Mouse (Mus musculus) adrenal gland, postnatal 36 days (tissue): Measurements from ENCODE around the gene Mad1l1. TPM values are rescaled to one million over a fixed set of nuclear protein-coding genes. Genes with fewer than 3 reads are reported as not detected.

ENCODE experiments used
- DNase-seq, 2 experiments: peaks; one replicate each; pipeline ENCODE4 v3.0.0; 2021; ENCODE audit warnings: mixed read lengths in 1 of 2
- total RNA-seq, 2 experiments: library from RNA; stranded (reverse); gene quantifications; 2 replicates each; pipeline ENCODE4 v1.2.3; 2021

The Mad1l1 gene
- total RNA-seq, 2 experiments from 2014 or later: 13.9 to 17.8 TPM

DNA sequence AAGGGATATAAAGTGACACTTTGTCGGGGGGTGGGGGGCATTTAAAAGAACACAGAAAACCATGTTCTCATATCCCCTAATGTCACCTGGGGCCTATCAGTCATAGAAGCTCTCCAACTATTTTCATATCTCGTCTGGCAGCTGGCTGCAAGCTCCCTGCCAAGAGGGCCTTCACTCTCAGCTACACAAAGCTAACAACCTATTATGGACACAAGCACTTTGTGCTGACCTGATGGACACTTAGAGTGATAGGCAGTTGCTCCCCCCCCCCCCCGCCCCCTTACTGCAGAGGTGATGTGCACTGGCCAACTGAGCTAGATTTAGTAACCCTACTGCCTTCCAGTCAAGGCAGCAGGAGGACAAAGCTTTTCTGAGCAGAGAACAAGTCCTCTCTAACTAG, 104.3 kb downstream of the Mad1l1 start:
- DNase-seq: no peak

DNA sequence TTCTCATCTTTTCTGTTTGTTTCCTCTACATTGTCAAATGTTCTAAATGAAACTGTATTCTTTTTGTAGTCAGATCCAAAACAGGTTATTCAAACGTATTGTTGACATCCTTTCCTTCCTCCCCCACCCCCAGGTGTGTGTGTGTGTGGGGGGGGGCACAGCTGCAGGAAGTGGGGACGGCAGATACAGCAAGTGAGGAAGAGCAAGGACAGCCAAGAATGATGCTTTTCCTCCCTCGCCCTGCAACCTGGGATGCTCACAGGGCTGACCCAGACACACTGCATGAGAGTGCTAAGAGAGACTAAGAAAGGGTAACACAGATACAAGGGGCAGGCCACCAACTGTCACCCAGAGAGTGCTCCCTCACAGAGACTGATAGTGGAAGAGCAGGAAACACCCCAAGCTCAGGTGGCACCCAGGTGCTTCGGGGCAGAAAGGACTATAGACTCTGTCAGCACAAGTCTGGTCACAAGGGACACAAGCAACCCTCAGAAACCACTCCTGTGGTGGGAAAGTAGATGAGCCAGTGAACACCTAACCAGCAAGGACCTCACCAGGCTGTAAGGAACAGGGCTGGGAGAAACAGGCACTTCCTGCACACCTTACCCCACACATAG, 105.8 kb downstream of the Mad1l1 start:
- DNase-seq: no peak

DNA sequence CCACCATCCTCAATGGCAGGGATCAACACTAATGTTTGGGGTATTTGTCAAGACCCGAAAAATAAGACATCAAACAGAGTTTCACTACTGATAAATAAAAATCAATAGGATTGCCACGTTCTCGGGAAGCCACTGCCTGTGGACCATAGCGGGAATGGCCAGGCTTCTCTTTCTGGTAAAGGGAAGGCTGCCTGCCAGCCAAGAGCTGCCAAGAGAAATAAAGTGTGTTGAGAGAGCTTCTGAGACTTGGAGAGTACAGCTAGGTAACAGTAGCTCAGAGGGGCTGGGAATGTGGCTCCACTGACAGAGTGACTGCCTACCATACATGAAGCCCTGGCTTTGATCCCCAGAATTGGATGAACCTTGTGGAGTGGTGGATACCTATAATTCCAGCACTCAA, 108.4 kb downstream of the Mad1l1 start:
- DNase-seq: no peak

DNA sequence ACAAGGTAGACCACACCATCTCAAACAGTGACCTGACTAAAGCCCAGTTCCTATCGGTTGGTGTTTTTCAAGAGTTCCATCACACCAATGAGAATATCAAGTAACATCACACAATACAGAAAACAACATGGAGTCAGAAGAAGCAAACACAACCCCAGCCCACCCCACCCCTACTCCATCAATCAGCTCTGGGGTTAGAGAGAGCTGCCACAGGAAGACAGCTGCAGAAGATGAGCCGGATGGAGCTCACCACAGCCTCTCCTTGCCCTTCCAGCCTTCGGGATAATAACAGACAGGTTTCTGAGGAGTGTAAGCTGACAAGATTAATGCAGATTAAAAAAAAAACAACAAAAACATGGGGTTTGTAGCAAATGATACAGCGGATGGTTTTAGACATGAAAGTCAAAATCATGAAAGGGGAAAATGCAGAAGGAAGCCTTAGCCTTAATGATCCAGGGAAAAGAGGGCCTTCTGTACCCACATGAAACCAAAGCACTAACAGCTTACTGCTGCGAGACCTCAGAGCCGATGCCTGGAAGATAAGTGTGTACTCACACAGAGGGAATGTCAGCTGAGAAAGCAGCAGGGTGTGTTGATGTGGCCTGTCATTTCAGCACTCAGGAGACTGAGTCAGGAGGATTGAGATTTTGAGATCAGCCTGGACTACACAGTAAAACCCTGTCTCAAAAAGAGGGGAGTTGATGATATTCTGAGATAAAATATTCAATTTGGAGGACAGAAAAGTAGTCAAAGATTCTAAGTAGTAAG, 110.8 kb downstream of the Mad1l1 start:
- no peak for DNase-seq

DNA sequence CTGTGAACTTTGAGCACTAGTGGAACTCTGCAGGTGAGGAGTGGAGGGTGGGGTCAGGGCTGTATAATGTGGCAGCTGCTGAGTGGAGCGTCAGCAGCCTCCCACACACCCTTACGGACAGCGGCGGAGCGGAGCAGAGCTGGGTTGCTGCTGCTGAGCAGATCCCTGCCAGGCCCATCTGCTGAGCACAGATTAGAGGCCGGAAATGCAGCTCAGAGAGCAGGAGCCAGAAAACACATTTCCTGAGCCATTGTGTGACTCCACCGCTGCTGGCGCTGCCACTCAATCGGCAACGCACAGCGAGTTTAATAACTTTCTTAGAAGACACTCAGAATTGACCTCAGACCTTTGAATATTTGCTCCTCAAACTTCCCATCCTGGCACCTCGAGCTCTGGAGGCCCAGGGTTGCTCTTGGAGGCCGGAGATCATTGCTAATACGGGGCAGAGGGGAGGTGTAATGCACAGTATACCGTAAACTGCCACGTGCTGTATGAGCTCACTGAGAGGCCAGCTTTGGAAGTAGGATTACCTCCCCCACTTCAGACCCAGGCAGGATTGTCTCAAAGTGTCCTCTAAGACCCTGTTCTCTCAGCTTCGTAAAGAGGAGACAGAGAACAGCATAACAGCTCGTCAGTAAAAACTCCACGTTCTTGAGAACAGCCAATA, 112.5 kb downstream of the Mad1l1 start:
- DNase-seq: peak; percentile 40 to 50

DNA sequence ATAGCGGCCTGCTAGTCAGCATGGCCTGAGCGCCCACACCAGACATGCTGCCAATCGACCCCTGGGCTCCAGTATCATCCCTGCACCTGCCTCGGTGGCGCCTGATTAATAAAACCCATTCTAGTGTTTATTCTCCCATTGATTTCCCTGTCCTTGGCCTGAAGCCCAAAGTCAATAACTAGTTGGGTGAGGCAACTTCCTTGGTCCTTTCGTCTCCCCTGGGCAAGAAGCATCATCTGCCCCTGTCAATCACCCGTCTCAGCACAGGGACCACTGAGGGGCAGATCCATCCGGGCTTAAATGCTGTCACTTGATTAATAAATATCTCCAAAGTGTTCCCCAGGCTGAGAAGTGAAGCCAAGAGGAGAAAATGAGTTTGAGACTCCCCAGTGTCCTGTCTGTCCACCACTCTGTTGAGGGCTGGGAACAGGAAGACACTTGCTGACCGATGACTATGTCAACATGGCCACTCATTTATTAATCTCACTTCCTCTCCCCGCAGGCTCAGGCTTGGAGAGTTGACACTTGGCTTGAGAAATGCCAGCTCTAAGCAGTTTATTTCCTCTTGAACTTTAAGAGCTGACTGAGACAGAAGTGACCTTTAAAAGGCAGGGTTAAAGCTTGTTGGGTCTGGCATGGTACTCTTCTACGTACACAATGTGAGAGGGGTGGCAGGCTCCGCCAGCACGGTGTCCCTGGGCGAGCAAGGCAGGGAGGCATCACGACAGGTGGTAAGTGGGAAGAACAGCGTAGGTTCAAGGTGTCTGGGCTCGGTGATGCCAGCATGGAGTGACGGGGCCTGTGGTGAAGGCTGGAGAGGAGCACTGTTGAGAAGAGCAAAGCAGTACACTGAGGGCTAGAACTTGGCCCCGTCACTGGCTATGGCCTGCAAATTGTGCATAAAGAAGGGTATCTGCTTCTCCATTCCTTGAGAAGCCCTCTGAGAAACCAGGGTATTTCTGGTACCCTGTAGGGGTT, 114.3 kb downstream of the Mad1l1 start:
- DNase-seq: peak; percentile 23 to 38

DNA sequence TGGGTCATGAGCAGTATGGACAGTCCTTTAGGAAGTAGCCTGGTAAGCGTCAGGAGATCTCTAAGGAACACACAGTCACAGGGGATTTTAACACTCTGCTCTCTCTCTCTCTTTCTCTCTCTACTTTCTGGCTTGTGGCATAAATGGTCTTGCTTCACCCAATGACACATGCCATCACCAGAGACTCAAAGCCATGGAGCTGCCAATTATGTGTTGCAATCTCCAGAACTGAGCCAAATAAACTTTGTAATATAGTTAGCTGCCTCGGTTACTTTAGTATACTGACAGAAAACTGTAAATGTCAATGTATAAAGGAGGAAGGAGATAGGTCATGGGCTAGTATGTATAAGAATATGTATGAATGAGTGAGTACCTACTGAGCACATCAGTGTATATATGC, 115.4 kb downstream of the Mad1l1 start:
- DNase-seq: no peak

DNA sequence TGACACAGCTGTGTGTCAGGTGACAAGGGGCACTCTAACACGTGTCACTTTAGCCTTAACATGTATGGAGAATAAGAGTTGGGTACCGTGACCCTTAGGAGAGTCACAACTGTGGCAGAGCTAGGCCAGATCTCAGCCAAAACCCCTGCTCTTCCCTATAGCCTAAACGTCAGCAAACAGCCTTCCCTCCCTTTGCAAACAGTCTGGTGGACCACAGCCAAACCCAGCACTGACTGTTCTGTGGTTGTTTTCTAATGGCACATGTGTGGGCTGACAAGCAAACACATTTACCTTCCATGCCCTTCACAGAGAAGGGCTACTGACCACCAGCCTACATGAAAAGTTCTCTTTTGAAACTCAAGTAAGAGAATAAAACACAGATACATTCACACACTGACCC, 116.9 kb downstream of the Mad1l1 start:
- DNase-seq: no peak

DNA sequence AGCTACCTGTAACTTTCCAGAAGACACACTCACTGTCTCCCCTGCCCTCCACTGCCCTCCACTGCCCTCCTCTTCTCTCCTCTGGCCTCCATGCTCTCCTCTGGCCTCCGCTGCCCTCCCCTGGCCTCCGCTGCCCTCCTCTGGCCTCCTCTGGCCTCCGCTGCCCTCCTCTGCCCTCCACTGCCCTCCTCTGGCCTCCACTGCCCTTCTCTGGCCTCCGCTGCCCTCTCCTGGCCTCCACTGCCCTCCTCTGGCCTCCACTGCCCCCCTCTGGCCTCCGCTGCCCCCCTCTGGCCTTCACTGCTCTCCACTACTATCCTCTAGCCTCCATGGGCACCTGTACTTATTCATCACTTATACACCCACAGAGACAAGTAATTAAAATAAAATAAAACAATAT, 117.3 kb downstream of the Mad1l1 start:
- no peak for DNase-seq

DNA sequence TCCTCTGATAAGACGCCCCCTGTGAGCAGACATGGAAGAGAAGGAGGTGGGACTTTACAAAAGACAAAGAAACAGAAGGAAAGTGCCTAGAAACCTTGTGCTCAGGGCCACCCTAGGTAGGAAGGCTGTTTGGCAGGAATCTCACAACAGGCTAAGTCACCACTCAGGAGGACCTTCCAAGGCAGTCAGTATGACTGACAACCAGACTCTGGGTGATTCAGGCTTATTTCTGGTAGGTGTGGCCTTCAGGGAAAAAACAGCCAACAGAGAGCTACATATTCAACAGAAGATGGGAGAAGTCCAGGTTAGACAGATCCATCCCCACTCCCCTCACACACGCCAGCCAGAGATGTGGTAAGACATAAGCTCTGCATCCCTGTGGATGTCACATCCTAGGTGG, 118.9 kb downstream of the Mad1l1 start:
- no peak for DNase-seq

DNA sequence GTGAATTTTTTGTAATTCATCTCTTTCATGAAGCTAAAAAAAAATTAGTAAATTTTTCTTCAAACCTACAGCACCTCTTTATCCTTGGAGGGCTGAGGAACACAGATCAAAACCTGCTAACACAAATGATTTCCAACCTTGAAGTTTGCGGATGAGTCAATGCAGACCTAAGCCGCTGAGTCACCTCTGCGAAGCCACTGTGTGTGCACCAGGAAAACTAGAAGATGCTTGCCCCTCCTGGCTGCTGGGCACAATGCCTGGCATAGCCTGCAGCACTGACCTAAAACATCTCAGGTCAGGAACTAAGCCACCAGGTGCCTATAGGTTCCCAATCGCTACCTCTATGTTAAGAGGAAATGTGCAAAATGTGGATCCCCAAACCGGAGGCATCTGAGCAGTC, 119.8 kb downstream of the Mad1l1 start:
- DNase-seq: peak; percentile 65 to 71

DNA sequence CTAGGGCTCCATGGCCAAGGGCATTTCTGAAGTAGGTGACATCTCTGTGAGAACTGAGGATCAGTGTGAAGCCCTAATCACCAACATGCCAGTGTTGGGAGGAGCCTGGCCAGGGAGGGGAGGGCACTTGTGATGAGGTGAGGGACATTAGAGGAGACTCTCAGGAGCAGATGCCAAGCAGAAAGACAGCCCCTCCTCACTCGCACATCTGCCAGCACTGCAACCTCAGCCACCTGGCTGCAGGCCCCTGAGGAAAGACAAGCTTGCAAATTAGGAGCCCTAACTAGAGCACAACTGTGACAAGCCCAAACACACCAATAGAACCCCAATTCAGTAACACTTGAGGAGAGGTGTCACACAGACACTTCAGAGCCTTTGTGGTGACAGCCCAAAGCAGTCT, 120.2 kb downstream of the Mad1l1 start:
- no peak for DNase-seq

DNA sequence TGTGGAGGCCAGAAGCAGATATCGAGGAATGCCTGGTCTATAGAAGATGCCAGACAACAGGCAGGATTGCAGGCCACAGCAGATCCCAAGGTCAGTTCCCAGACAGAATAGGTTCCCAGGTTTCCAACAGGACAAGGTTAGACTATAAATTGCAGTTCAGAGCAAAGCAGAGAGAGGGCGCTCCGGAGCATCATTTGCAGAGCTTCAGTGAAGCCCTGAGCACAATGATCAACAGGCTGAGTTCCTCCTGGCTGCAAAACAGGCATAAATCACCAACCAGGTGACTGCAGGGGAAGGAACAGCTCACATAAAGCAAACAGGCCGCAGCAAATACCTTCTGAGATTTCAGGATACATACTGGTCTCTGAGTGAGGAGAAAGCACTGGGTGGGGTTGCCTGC, 123.6 kb downstream of the Mad1l1 start:
- DNase-seq: peak; percentile 83 to 88

DNA sequence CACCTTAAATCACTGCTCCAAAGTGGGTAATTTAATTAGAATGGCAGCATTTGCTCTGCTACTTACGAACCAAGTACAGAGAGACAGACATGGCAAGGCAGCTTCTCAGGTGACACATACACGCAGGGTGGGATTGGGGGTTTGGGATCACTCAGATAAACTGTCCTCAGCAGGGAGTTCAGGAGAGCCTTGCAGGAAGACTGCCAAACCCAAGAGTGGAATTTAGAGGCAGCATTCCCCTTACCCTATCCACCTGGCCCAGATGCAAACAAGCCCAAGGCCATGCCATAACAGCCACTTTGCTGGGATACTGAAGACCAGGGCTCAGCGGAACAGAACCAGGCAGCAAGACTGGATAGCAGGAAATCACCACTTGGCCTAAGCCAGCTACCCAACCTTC, 124.9 kb downstream of the Mad1l1 start:
- DNase-seq: no peak

DNA sequence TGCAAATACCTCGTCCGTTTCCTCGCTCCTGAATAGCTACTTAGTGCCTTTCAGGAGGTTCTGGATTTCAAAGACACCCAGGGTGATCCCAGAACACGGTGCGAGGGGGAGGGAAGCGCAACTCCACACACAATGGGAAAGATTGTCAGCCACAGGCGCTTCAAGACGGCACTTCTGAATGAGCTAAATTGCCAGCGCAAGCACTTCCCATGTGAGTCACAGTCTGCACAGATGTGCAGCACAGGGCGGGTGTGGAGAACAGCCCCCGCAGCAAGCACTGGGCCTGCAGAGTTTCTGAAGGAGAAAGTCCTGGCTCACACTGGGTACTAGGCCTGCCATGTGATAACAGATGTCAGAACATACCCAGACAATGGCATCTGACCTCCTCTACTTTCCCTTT, 127.2 kb downstream of the Mad1l1 start:
- DNase-seq: no peak

DNA sequence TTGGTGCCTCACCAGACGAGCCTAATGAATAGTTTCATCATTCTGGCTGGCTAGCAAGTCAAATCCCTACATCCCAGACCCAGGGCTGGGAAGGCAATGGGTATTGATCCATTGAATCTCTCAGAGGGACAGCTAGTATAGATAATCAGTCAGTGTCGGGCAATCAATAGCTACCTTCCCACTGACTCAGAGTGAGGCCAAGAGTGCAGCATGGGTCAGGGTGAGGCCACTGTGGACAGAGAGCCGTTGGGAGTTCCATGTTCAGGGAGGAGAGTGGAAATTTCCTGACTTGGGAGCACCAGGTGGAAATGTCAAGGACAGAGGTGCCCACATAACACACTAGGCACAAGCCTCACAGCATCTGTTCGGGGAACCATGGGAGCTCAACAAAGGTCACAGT, 129.8 kb downstream of the Mad1l1 start:
- no peak for DNase-seq

DNA sequence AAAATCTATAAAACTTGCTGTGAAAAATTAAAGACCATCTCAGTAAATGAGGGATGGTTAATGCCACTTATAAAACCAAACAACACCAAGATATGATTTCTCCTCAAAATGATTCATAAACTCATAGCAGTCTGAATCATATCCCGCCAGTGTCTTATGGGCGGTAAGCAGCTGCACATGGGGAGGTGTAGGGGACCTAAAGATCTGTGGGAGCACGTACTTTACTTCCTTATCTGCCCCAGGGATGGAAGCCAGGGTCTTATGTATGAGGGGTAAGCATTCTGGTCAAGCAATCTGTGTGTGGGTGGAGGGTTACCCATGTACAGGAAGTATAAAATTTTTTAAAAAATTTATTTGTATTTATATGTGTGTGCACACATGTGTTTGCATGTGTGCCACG, 135.0 kb downstream of the Mad1l1 start:
- no peak for DNase-seq

DNA sequence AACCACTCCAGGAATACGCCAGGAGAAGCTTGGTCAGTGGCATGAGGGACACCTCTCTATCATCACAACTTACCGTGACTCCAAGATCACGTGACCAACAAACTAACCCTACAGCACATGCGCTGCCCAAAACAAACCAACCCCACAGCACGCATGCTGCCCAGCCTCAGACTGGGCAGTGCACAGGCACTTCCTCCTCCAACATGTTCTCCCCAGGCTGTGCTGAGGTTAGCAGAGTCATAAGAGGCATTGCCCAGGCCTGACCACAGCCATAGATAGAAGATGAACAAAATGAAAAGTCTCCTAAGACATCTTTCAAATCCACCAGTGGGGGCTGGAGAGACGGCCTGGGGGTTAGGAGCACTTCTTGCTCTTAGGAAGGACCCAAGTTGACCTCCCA, 135.6 kb downstream of the Mad1l1 start:
- no peak for DNase-seq

DNA sequence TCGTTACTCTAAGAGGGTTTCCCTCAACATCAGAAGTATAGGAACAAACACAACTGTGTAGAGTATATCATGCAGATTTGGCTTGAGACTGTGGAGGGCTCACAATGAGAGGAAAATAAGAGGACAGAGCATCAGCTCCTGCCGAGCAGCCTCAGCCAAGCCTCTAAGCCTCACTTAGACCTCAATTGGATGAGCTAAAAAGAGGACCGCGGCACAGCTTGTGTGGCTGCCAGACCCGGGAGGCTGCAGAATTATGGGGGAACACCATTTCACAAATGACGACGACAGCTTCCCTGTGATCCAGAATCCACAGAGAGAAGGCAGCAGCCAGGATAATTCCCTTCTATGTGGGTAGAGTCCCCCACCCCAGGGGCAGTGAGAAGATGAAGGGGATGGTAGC, 138.0 kb downstream of the Mad1l1 start:
- DNase-seq: no peak

DNA sequence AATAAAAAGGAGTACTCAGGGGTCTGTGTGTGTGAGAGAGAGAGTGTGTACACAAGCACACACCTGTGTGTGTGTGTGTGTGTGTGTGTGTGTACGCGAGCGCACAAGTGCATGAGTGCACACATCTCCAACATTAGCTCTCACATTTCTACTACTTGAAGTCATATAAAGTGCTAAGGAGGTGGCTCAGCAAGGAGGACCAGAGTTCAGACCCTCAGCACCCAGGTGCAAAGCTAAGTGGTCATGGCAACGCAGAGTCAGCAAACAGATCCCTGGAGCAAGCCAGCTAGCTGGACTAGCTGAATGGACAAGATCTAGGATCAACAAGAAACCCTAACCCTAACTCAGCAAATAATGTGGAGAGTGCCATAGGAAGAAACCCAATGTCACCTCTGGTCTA, 139.0 kb downstream of the Mad1l1 start:
- DNase-seq: no peak

DNA sequence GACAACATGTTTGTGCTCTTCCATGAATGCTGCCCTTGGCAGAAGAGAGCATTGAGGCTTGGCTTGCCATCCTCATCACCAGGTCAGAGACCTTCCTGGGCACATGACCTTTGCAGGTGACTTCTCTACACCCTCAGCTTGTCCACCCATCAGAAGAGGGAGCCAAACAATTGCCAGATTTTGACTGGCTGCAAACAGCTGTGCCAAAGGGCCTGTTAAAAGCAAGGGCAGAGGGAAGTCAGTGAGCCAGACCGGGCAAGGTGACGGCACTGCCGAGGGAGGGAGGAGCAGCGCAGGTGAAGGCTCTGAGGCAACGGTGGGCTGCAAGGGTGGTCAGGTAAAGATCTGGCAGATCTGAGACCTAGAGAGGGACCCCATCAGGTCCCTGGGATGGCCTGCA, 141.3 kb downstream of the Mad1l1 start:
- DNase-seq: peak in 1 of 2 experiments; percentile 29

DNA sequence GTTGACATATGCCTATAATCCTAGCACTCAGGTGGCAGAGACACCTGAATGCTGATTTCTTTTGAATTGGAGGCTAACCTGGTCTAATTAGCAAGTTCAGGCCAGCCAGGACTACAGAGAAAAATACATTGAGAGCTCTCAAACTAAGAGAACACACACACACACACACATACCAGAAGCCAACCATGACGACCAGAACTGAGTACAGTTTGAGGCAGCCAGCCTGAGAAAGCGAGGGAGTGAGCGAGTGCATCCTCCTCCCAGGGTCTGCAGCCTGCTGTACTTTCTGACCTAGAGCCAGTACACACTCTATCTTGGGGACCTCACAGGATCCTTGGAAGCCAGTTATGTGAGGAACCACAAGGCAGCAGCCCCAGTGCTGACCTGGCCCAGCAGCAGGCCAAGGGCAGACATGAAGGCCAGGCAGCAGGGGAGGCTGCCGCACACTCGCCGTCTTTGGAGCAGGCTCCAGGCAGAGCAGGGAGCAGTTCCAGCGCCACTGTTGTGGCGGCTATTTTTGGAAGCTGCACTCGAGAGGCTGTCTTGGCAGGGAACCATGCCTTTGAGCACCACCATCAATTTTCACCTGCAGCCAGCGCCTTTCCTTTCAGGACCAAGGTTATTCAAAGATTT, 143.2 kb downstream of the Mad1l1 start:
- peak; percentile 80 to 81 for DNase-seq
